ENCODE assay signal across 8 mouse cellular contexts in genomic region chr1:43934416-43934810, GRCm38 (mm10). TPM values are rescaled to one million over a fixed set of nuclear protein-coding genes. Genes with fewer than 3 reads are reported as not detected.
A peak's percentile ranks its signal among the peaks of the same experiment; 100 is the strongest.
DNase-seq lines count a peak whose midpoint lies in the region; ATAC-seq and TF ChIP-seq lines count a peak whose summit lies in the region.

No protein-coding gene starts in this region.

- H3K4me2 ChIP-seq in heart, embryonic 16.5 days (ENCODE audit: low read depth, low read length), result peak overlapping the region; percentile 69
- H3K4me2 ChIP-seq in forebrain, postnatal 0 days (ENCODE audit: low read depth), result peak overlapping the region; percentile 74
- peak overlapping the region; percentile 39 for H3K4me2 ChIP-seq in midbrain, embryonic 11.5 days

- H3K4me1 ChIP-seq in heart, embryonic 16.5 days (ENCODE audit: control insufficient read depth, insufficient read depth, low read length), result peaks cover 11% of the 10 kb centered on the region
- H3K4me1 ChIP-seq in MEL (ENCODE audit: control insufficient read depth in 1 of 2, insufficient read depth in 2 of 2, low read length in 2 of 2), result peaks cover 3 to 7% of the 10 kb centered on the region in 2 experiments
- peaks cover 8% of the 10 kb centered on the region for H3K4me1 ChIP-seq in forebrain, postnatal 0 days (ENCODE audit: insufficient read depth)
- H3K4me1 ChIP-seq in midbrain, embryonic 11.5 days (ENCODE audit: control insufficient read depth, insufficient read depth, low read length), result peaks cover 8% of the 10 kb centered on the region

- H3K79me2 ChIP-seq in MEL (ENCODE audit: control insufficient read depth, insufficient read depth, low read length, poor library complexity), result peaks cover 38% of the 10 kb centered on the region

- TF ChIP-seq EP300 in MEL (IDR thresholded peaks at IDR 0.05; ENCODE audit: low read depth in 1 of 2, low read length in 2 of 2), result no peak

- no peak for TF ChIP-seq CTCF in MEL (IDR thresholded peaks at IDR 0.05 in 2 of 3, conservative IDR thresholded peaks at IDR 0.05 in 1 of 3; ENCODE audit: control insufficient read depth in 1 of 3, insufficient read depth in 1 of 3, low read depth in 2 of 3, low read length in 3 of 3, poor library complexity in 1 of 3, severe bottlenecking in 1 of 3)
- no peak for TF ChIP-seq CTCF in forebrain, postnatal 0 days (IDR thresholded peaks at IDR 0.05; ENCODE audit: low read depth)

- H3K36me3 ChIP-seq in heart, embryonic 16.5 days (ENCODE audit: control insufficient read depth, insufficient read depth), result no peaks in the 10 kb centered on the region
- peaks cover 0 to 37% of the 10 kb centered on the region in 2 experiments; a peak in 2 of 4 replicates for H3K36me3 ChIP-seq in MEL (ENCODE audit: control insufficient read depth in 1 of 2, insufficient read depth in 2 of 2, low read length in 2 of 2)
- H3K36me3 ChIP-seq in forebrain, postnatal 0 days (ENCODE audit: insufficient read depth), result no peaks in the 10 kb centered on the region
- no peaks in the 10 kb centered on the region for H3K36me3 ChIP-seq in midbrain, embryonic 11.5 days (ENCODE audit: control insufficient read depth, insufficient read depth, low read length)

- peak overlapping the region; percentile 94 for H3K9ac ChIP-seq in heart, embryonic 16.5 days (ENCODE audit: low read length)
- peak overlapping the region; percentile 94 for H3K9ac ChIP-seq in MEL (ENCODE audit: control insufficient read depth, low read depth, low read length, poor library complexity, severe bottlenecking)
- H3K9ac ChIP-seq in forebrain, postnatal 0 days, result peak overlapping the region; percentile 97
- peak overlapping the region; percentile 93 for H3K9ac ChIP-seq in midbrain, embryonic 11.5 days (ENCODE audit: low read length)

- no peak for ATAC-seq in heart, embryonic 16.5 days (replicated peaks; ENCODE audit: extremely low read depth, insufficient read depth, low FRiP score)
- ATAC-seq in forebrain, postnatal 0 days, result no peak
- ATAC-seq in midbrain, embryonic 11.5 days (ENCODE audit: low FRiP score), result no peak

- TF ChIP-seq POLR2A in MEL (IDR thresholded peaks at IDR 0.05; ENCODE audit: control insufficient read depth in 1 of 2, insufficient read depth in 1 of 2, low read depth in 1 of 2, low read length in 2 of 2, poor library complexity in 1 of 2), result no peak

- H3K27ac ChIP-seq in heart, embryonic 16.5 days (ENCODE audit: low read length), result peak overlapping the region; percentile 98
- peak overlapping the region; percentile 72 for H3K27ac ChIP-seq in MEL (ENCODE audit: control insufficient read depth, low read depth, low read length)
- H3K27ac ChIP-seq in forebrain, postnatal 0 days (ENCODE audit: low read depth, low read length), result peak overlapping the region; percentile 91
- H3K27ac ChIP-seq in midbrain, embryonic 11.5 days (ENCODE audit: low read depth, low read length), result peak overlapping the region; percentile 69

- no peaks in the 10 kb centered on the region for H3K9me3 ChIP-seq in heart, embryonic 16.5 days (replicated peaks; ENCODE audit: control insufficient read depth, low read length)
- no peaks in the 10 kb centered on the region for H3K9me3 ChIP-seq in MEL (replicated peaks; ENCODE audit: insufficient read depth, low read length)
- H3K9me3 ChIP-seq in forebrain, postnatal 0 days (ENCODE audit: low read length), result no peaks in the 10 kb centered on the region
- no peaks in the 10 kb centered on the region for H3K9me3 ChIP-seq in midbrain, embryonic 11.5 days (ENCODE audit: control insufficient read depth, low read length)

- H3K4me3 ChIP-seq in heart, embryonic 16.5 days (ENCODE audit: low read length), result peak overlapping the region; percentile 89
- peak overlapping the region; percentile 70 to 99 for H3K4me3 ChIP-seq in MEL (ENCODE audit: control insufficient read depth in 1 of 2, insufficient read depth in 1 of 2, low read depth in 2 of 2, low read length in 2 of 2)
- peak overlapping the region; percentile 100 for H3K4me3 ChIP-seq in forebrain, postnatal 0 days (ENCODE audit: low read depth, low read length)
- peak overlapping the region; percentile 88 for H3K4me3 ChIP-seq in midbrain, embryonic 11.5 days (ENCODE audit: low read depth, low read length)

- WGBS in heart, embryonic 16.5 days, result 2% methylated on average over 17 of the region's 17 CpGs
- 2% methylated on average over 17 of the region's 17 CpGs for WGBS in forebrain, postnatal 0 days
- 3% methylated on average over 17 of the region's 17 CpGs for whole genome bisulfite sequencing in midbrain, embryonic 11.5 days

- no peak for DNase-seq in heart, adult 18-20 months
- DNase-seq in MEL (ENCODE audit: low read depth, low spot score), result peak; percentile 62
- no peak for DNase-seq in forebrain, postnatal 0 days
- peak; percentile 94 for DNase-seq in midbrain, embryonic 11.5 days (ENCODE audit: low spot score, missing footprints)
- DNase-seq in adrenal gland, postnatal 14 days, result no peak
- no peak for DNase-seq in adrenal gland, adult 8-10 months
- no peak for DNase-seq in urinary bladder, postnatal 36 days (ENCODE audit: low spot score in 2 of 2)

- no peaks in the 10 kb centered on the region for H3K27me3 ChIP-seq in heart, embryonic 16.5 days (ENCODE audit: control insufficient read depth, insufficient read depth, low read length)
- H3K27me3 ChIP-seq in MEL (ENCODE audit: control insufficient read depth in 1 of 2, insufficient read depth in 2 of 2, low read length in 2 of 2), result no peaks in the 10 kb centered on the region
- no peaks in the 10 kb centered on the region for H3K27me3 ChIP-seq in forebrain, postnatal 0 days (ENCODE audit: insufficient read depth, low read length)
- H3K27me3 ChIP-seq in midbrain, embryonic 11.5 days (ENCODE audit: control insufficient read depth, insufficient read depth, low read length), result no peaks in the 10 kb centered on the region

- no peak for TF ChIP-seq RAD21 in MEL (IDR thresholded peaks at IDR 0.05; ENCODE audit: low read depth, low read length)

TF ChIP-seq in MEL, 35 proteins besides CTCF, POLR2A, EP300 and RAD21:
- TF ChIP-seq BHLHE40 (IDR thresholded peaks at IDR 0.05; ENCODE audit: borderline replicate concordance, low read depth, low read length), result no peak
- no peak for TF ChIP-seq USF1 (IDR thresholded peaks at IDR 0.05; ENCODE audit: low read depth, low read length)
- TF ChIP-seq ZNF384 (IDR thresholded peaks at IDR 0.05; ENCODE audit: low read depth, low read length), result no peak; the same call in none of the 2 replicates
- TF ChIP-seq HCFC1 (IDR thresholded peaks at IDR 0.05; ENCODE audit: low read depth, low read length), result no peak
- no peak for TF ChIP-seq TCF12 (IDR thresholded peaks at IDR 0.05; ENCODE audit: low read depth, low read length)
- no peak for TF ChIP-seq ZC3H11A (IDR thresholded peaks at IDR 0.05; ENCODE audit: low read depth, low read length)
- no peak for TF ChIP-seq ZMIZ1 (IDR thresholded peaks at IDR 0.05; ENCODE audit: low read depth, low read length)
- TF ChIP-seq POLR2AphosphoS5 (IDR thresholded peaks at IDR 0.05; ENCODE audit: borderline replicate concordance, low read depth, low read length), result no peak
- no peak for TF ChIP-seq KAT2A (conservative IDR thresholded peaks at IDR 0.05; ENCODE audit: low read depth, low read length)
- TF ChIP-seq MAZ (IDR thresholded peaks at IDR 0.05; ENCODE audit: low read depth, low read length), result no peak
- TF ChIP-seq E2F4 (IDR thresholded peaks at IDR 0.05; ENCODE audit: borderline replicate concordance, low read depth, low read length), result no peak
- TF ChIP-seq JUND (IDR thresholded peaks at IDR 0.05; ENCODE audit: low read depth, low read length), result no peak
- TF ChIP-seq GATA1 (IDR thresholded peaks at IDR 0.05; ENCODE audit: low read depth, low read length), result no peak
- 0 out of 2 replicates have a peak, but pooled peaks have one; percentile 32 for TF ChIP-seq MYC (IDR thresholded peaks at IDR 0.05; ENCODE audit: low read depth, low read length)
- no peak for TF ChIP-seq CHD2 (IDR thresholded peaks at IDR 0.05; ENCODE audit: low read length)
- TF ChIP-seq MAX (IDR thresholded peaks at IDR 0.05; ENCODE audit: low read length), result no peak
- 0 out of 2 replicates have a peak, but pooled peaks have one; percentile 16 for TF ChIP-seq UBTF (IDR thresholded peaks at IDR 0.05; ENCODE audit: borderline replicate concordance, insufficient read depth, low read depth, low read length)
- TF ChIP-seq ELF1 (IDR thresholded peaks at IDR 0.05; ENCODE audit: low read depth, low read length), result no peak
- peak; percentile 28; the same call in 1 of the 2 replicates for TF ChIP-seq SIN3A (IDR thresholded peaks at IDR 0.05; ENCODE audit: low read length)
- no peak for TF ChIP-seq CHD1 (IDR thresholded peaks at IDR 0.05; ENCODE audit: low read depth, low read length)
- TF ChIP-seq RCOR1 (IDR thresholded peaks at IDR 0.05; ENCODE audit: low read depth, low read length), result no peak

RNA-seq across cellular contexts. Expression of gene Tpp2, which starts 1.0 kb away (rescaled TPM):
- 50.7 and 51.0 TPM in 2 replicates for polyA plus RNA-seq in heart, embryonic 16.5 days (2015; fragmentation: Nextera tagmentation; extraction: Ambion mirVana)
- total RNA-seq in heart, adult 18-20 months (2021), result 10 to 100 TPM; 43.5 to 43.9 TPM
- 47.4 and 52.0 TPM in 2 replicates for total RNA-seq in MEL (2012; rRNA removed)
- polyA plus RNA-seq in MEL (2012; ENCODE audit: insufficient read depth in 1 of 2, insufficient read length in 2 of 2, low read depth in 1 of 2, low replicate concordance in 2 of 2, missing spikeins in 1 of 2), result 10 to 100 TPM in 1 of 2 experiments, not detected in 1; 41.1 TPM
- 38.9 and 54.2 TPM in 2 replicates for total RNA-seq in forebrain, postnatal 0 days (2014; rRNA removed)
- polyA plus RNA-seq in forebrain, postnatal 0 days (2015; fragmentation: Nextera tagmentation; extraction: Ambion mirVana), result 30.0 and 50.6 TPM in 2 replicates
- 72.0 and 72.1 TPM in 2 replicates for polyA plus RNA-seq in midbrain, embryonic 11.5 days (2014; fragmentation: Nextera tagmentation; extraction: Ambion mirVana)
- 49.8 and 53.3 TPM in 2 replicates for total RNA-seq in adrenal gland, postnatal 14 days (2021)
- 10 to 100 TPM; 46.4 to 53.1 (median 49.4) TPM for total RNA-seq in adrenal gland, adult 8-10 months (2022)

Comparison
In these comparisons a context has a peak if more than half of its experiments do, and no peak if none do; other contexts are left out.
1. DNase-seq: peak in MEL (single experiment) and midbrain, embryonic 11.5 days (single experiment); none in heart, adult 18-20 months (0 of 2), forebrain, postnatal 0 days (single experiment), adrenal gland, postnatal 14 days (single experiment), adrenal gland, adult 8-10 months (single experiment) and urinary bladder, postnatal 36 days (0 of 2).
2. Peak in every context shown above with its lines, with median percentiles within 50 percentile points of each other: H3K27ac ChIP-seq, H3K4me2 ChIP-seq, H3K4me3 ChIP-seq and H3K9ac ChIP-seq.